Mouse (Mus musculus) adrenal gland, postnatal 14 days (tissue): ENCODE data around the gene Ank2. TPM values are rescaled to one million over a fixed set of nuclear protein-coding genes. Genes with fewer than 3 reads are reported as not detected.

Source experiments
- microRNA-seq, 2 experiments: library from miRNA; unstranded; fragments of <30 nt; microRNA quantifications; one replicate each; pipeline ENCODE4 v1.2.0; 2021
- total RNA-seq: library from RNA; stranded (reverse); gene quantifications from 2 replicates; pipeline ENCODE4 v1.2.3, GENCODE M21; 2021

Gene Ank2
- total RNA-seq, 1 experiment from 2014 or later, result 71.9 TPM

Small RNA genes within 50 kb of the gene (microRNA-seq; reads per million reads assigned to microRNA genes)
- gene Gm44494 (0 reads per million in 2 experiments), gene Mir302a (4.9 to 14.1 reads per million in 2 experiments), gene Mir302b (12.2 to 16.2 reads per million in 2 experiments), gene Mir302c (0.76 to 1.7 reads per million in 2 experiments), gene Mir302d (17.5 to 25.2 reads per million in 2 experiments), gene Mir367 (0 reads per million in 2 experiments)

Other genes starting within 250 kb of the Ank2 start
- 23.5 and 25.3 TPM in 2 replicates for gene Larp7, start 54.0 kb upstream of the Ank2 start, total RNA-seq
- 2.8 and 3.2 TPM in 2 replicates for gene Zgrf1, start 54.1 kb upstream of the Ank2 start, total RNA-seq
- gene Neurog2, start 133.8 kb upstream of the Ank2 start, total RNA-seq, result not detected in 2 replicates